Mouse (Mus musculus) heart, embryonic 14.5 days (tissue): ENCODE results near the gene Gpr180. TPM values are rescaled to one million over a fixed set of nuclear protein-coding genes. Genes with fewer than 3 reads are reported as not detected.

Source experiments
- ATAC-seq: fragments of 200-750 bp; cut with Nextera tagmentation; 2 replicates; pipeline ENCODE4 v1.8.0; 2017; ENCODE audit warnings: low read depth, moderate TSS enrichment; ENCODE audit not compliant: insufficient number of reproducible peaks, insufficient read depth, low FRiP score
- H3K27ac ChIP-seq, 2 experiments: fragments of 200-500 bp in 1 of 2; fragments of 300-500 bp in 1 of 2; sonication (generic) in 1 of 2; replicated peaks in 1 of 2; 2 replicates each; pipeline ENCODE4 v1.5.1; 2012 to 2014; ENCODE audit warnings: low read depth in 2 of 2, low read length in 2 of 2, control low read depth in 1 of 2, mild to moderate bottlenecking in 1 of 2, mixed read lengths in 1 of 2; ENCODE audit not compliant: control insufficient read depth in 1 of 2, insufficient read depth in 1 of 2
- H3K27me3 ChIP-seq: fragments of 300-500 bp; sonication (generic); 2 replicates; pipeline ENCODE4 v1.6.1; 2014; ENCODE audit warnings: mild to moderate bottlenecking, low read length, control low read depth; ENCODE audit not compliant: control insufficient read depth, insufficient read depth
- H3K36me3 ChIP-seq: fragments of 300-500 bp; sonication (generic); 2 replicates; pipeline ENCODE4 v1.6.1; 2014; ENCODE audit warnings: mild to moderate bottlenecking, control low read depth, low read length, mixed read lengths; ENCODE audit not compliant: control insufficient read depth, insufficient read depth
- H3K4me1 ChIP-seq, 2 experiments: fragments of 200-500 bp in 1 of 2; fragments of 300-500 bp in 1 of 2; sonication (generic) in 1 of 2; 2 replicates each; pipeline ENCODE4 v1.6.1; 2012 to 2014; ENCODE audit warnings: low read length in 2 of 2, control low read depth in 1 of 2, mixed read lengths in 1 of 2; ENCODE audit not compliant: control insufficient read depth in 2 of 2, insufficient read depth in 2 of 2
- H3K4me2 ChIP-seq: fragments of 300-500 bp; sonication (generic); 2 replicates; pipeline ENCODE4 v1.6.1; 2014; ENCODE audit warnings: mild to moderate bottlenecking, low read length
- H3K4me3 ChIP-seq, 2 experiments: fragments of 200-500 bp in 1 of 2; fragments of 300-500 bp in 1 of 2; sonication (generic) in 1 of 2; 2 replicates each; pipeline ENCODE4 v1.5.1; 2012 to 2014; ENCODE audit warnings: low read length in 2 of 2, mild to moderate bottlenecking in 2 of 2, control low read depth in 1 of 2, low read depth in 1 of 2, moderate library complexity in 1 of 2; ENCODE audit not compliant: control insufficient read depth in 1 of 2, insufficient read depth in 1 of 2
- H3K9ac ChIP-seq: fragments of 300-500 bp; sonication (generic); 2 replicates; pipeline ENCODE4 v1.6.1; 2014; ENCODE audit warnings: mild to moderate bottlenecking, low read length
- H3K9me3 ChIP-seq: fragments of 300-500 bp; sonication (generic); 2 replicates; pipeline ENCODE4 v1.6.1; 2016; ENCODE audit warnings: low read length, control low read depth; ENCODE audit not compliant: control insufficient read depth
- WGBS: fragments of 180-500 bp; shearing (Covaris S2); extraction: QIAGEN DNeasy Blood & Tissue Kit; methylation state at CpG from one replicate; pipeline ENCODE4 v1.1.7; 2014; 5-methylcytosine and 5-hydroxymethylcytosine counted together
- polyA plus RNA-seq: library from polyadenylated mRNA; unstranded; fragments of >200 nt; fragmentation: Nextera tagmentation; extraction: Ambion mirVana; gene quantifications from 2 replicates; pipeline ENCODE4 v1.2.1, GENCODE M21; 2014

Gene Gpr180
- polyA plus RNA-seq, 1 experiment from 2014 or later: 44.0 TPM

- Histone ChIP-seq H3K27ac (peak overlapping the region; percentile 1 to 19; a peak in 2 of 4 replicates), H3K36me3 (peaks cover 33% of the 10 kb centered on the region), H3K4me2 (peak overlapping the region; percentile 88), H3K4me1 (peaks cover 0 to 11% of the 10 kb centered on the region in 2 experiments; a peak in 2 of 4 replicates), H3K27me3 (no peaks in the 10 kb centered on the region), H3K9me3 (no peaks in the 10 kb centered on the region), H3K4me3 (peak overlapping the region; percentile 64 to 84), H3K9ac (peak overlapping the region; percentile 81)
- under 1% methylated on average over 13 of the region's 13 CpGs for WGBS
- 0 out of 2 replicates have a peak, but pooled peaks have one; percentile 11 for ATAC-seq
Measured at GRCm38 (mm10) chr14:118137487-118137886, 529 bp downstream of the Gpr180 start.

- H3K36me3 ChIP-seq: peaks cover 36% of the 10 kb centered on the region
- ATAC-seq: no peak
- no peak overlapping the region for H3K9ac ChIP-seq
- no peak overlapping the region for H3K27ac ChIP-seq
- H3K4me2 ChIP-seq: no peak overlapping the region
- H3K9me3 ChIP-seq: no peaks in the 10 kb centered on the region
- 89% methylated on average over 5 of the region's 5 CpGs for WGBS
- no peak overlapping the region for H3K4me3 ChIP-seq
- H3K4me1 ChIP-seq: peaks cover 0 to 3% of the 10 kb centered on the region in 2 experiments; a peak in 2 of 4 replicates
- H3K27me3 ChIP-seq: no peaks in the 10 kb centered on the region
Measured at GRCm38 (mm10) chr14:118142283-118142682, 5.3 kb downstream of the Gpr180 start.

- Histone ChIP-seq H3K9me3 (no peaks in the 10 kb centered on the region), H3K36me3 (peaks cover 19% of the 10 kb centered on the region)
- WGBS: 89% methylated on average over 13 of the region's 13 CpGs
Measured at GRCm38 (mm10) chr14:118148046-118148445, 11.1 kb downstream of the Gpr180 start.

GRCm38 (mm10) chr14:118148554-118148953, 11.6 kb downstream of the Gpr180 start:
- H3K4me3 ChIP-seq: no peak overlapping the region
- H3K4me1 ChIP-seq: peaks cover 0 to 3% of the 10 kb centered on the region in 2 experiments; a peak in 1 of 4 replicates
- no peaks in the 10 kb centered on the region for H3K27me3 ChIP-seq
- 78% methylated on average over 10 of the region's 10 CpGs for WGBS
- H3K9me3 ChIP-seq: no peaks in the 10 kb centered on the region
- no peak for ATAC-seq
- H3K4me2 ChIP-seq: no peak overlapping the region
- peaks cover 24% of the 10 kb centered on the region for H3K36me3 ChIP-seq
- no peak overlapping the region for H3K27ac ChIP-seq
- H3K9ac ChIP-seq: no peak overlapping the region

More at GRCm38 (mm10) chr14:118148046-118148445, 11.1 kb downstream of the Gpr180 start:
- Histone ChIP-seq H3K4me1 (peaks cover 0 to 3% of the 10 kb centered on the region in 2 experiments; a peak in 1 of 4 replicates), H3K9ac (no peak overlapping the region), H3K27ac (no peak overlapping the region), H3K27me3 (no peaks in the 10 kb centered on the region), H3K4me2 (no peak overlapping the region), H3K4me3 (no peak overlapping the region)
- ATAC-seq: no peak

- no peak for ATAC-seq
- Histone ChIP-seq H3K4me1 (peaks cover 0 to 3% of the 10 kb centered on the region in 2 experiments; a peak in 1 of 4 replicates), H3K27ac (no peak overlapping the region), H3K4me3 (no peak overlapping the region), H3K4me2 (no peak overlapping the region), H3K27me3 (no peaks in the 10 kb centered on the region), H3K9me3 (no peaks in the 10 kb centered on the region), H3K36me3 (peaks cover 42% of the 10 kb centered on the region), H3K9ac (no peak overlapping the region)
- 81% methylated on average over 26 of the region's 26 CpGs for WGBS
Measured at GRCm38 (mm10) chr14:118150656-118151551, 13.9 kb downstream of the Gpr180 start.

GRCm38 (mm10) chr14:118151651-118152293, 14.8 kb downstream of the Gpr180 start:
- H3K36me3 ChIP-seq: peaks cover 50% of the 10 kb centered on the region

GRCm38 (mm10) chr14:118152294-118152651, 15.3 kb downstream of the Gpr180 start:
- WGBS: 95% methylated on average over 8 of the region's 8 CpGs

More at GRCm38 (mm10) chr14:118151651-118152293, 14.8 kb downstream of the Gpr180 start:
- Histone ChIP-seq H3K4me3 (no peak overlapping the region), H3K9me3 (no peaks in the 10 kb centered on the region), H3K4me2 (no peak overlapping the region), H3K9ac (no peak overlapping the region), H3K27me3 (no peaks in the 10 kb centered on the region), H3K4me1 (peaks cover 0 to 3% of the 10 kb centered on the region in 2 experiments; a peak in 1 of 4 replicates), H3K27ac (no peak overlapping the region)
- 61% methylated on average over 5 of the region's 5 CpGs for WGBS
- ATAC-seq: no peak

More at GRCm38 (mm10) chr14:118152294-118152651, 15.3 kb downstream of the Gpr180 start:
- H3K4me1 ChIP-seq: peaks cover 0 to 3% of the 10 kb centered on the region in 2 experiments; a peak in 1 of 4 replicates
- no peak overlapping the region for H3K9ac ChIP-seq
- no peak overlapping the region for H3K27ac ChIP-seq
- H3K9me3 ChIP-seq: no peaks in the 10 kb centered on the region
- no peak overlapping the region for H3K4me2 ChIP-seq
- H3K27me3 ChIP-seq: no peaks in the 10 kb centered on the region
- no peak for ATAC-seq
- peaks cover 52% of the 10 kb centered on the region for H3K36me3 ChIP-seq
- H3K4me3 ChIP-seq: no peak overlapping the region
